Mouse (Mus musculus): ENCODE data around the gene Btbd10.

Btbd10 gene

GRCm38 (mm10) chr7:113295077-113295890 is 73.9 kb downstream of the Btbd10 start:
- no peak for DNase-seq (ENCODE audit: low spot score in 2 of 2)

- no peak for DNase-seq (ENCODE audit: low spot score in 2 of 2)
Observed at GRCm38 (mm10) chr7:113294598-113294997, 74.6 kb downstream of the Btbd10 start.

DNA sequence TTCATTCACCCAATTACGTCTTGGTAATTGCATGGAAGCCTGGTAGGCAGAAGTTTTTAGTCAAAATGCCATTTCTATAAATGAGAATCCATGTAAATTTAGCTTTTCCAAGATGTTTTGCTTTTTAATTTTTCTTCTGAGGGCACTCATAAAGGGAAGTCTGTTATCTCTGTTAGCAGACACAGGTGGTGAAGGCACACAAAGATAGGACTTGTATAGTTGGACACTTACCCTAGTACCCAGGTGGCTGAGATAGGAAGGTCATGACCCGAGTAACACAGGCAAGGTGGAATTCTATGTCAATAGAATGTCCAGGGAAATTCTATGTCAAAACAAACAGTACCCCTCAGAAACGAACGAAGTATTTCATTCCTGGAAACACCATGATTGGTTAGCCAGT is 77.0 kb downstream of the Btbd10 start:
- no peak for DNase-seq (ENCODE audit: low spot score in 2 of 2)

- no peak for DNase-seq (ENCODE audit: low spot score in 2 of 2)
Observed at GRCm38 (mm10) chr7:113291741-113292140, 77.5 kb downstream of the Btbd10 start.

DNA sequence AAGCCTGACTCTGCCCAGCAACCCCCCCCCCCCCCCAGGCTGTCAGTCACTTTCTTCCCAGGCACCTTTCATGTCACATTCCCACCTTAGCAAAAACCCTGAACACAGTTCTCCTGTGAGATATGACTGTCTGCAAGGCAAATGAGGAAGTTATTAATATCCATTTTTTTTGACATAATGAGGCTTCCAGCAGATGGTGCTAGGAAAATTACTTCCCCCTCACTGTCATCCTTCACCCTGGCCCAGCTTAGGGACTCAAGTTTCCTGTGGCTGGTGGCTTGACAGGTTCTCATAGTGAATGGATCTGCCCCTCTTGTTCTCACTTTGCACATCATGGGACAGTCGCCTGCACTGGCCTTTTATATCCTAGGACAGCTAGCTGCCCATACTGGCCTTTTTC is 80.0 kb downstream of the Btbd10 start:
- DNase-seq (ENCODE audit: low spot score in 2 of 2), result no peak

- no peak for DNase-seq (ENCODE audit: low spot score in 2 of 2)
Observed at GRCm38 (mm10) chr7:113285405-113285804, 83.8 kb downstream of the Btbd10 start.

DNA sequence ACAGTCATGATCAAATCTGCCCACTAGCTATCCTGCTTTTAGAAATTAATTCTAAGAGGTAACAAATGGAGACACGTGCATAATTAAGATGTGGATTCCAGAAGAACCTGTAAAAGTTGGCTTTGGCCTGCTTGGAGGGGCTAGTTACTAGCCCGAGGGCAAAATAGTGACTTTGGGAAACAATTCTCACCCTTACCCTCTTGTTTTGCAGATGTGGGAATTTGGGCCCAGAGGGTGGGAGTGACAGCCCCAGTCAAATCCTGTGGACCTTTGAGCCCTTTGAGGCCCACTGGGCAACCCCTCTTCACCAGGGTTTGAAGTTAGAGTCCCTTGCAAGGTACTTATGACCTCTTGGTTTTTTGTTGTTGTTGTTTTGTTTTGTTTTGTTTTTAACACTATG is 89.9 kb downstream of the Btbd10 start:
- no peak for DNase-seq (ENCODE audit: low spot score in 2 of 2)

DNA sequence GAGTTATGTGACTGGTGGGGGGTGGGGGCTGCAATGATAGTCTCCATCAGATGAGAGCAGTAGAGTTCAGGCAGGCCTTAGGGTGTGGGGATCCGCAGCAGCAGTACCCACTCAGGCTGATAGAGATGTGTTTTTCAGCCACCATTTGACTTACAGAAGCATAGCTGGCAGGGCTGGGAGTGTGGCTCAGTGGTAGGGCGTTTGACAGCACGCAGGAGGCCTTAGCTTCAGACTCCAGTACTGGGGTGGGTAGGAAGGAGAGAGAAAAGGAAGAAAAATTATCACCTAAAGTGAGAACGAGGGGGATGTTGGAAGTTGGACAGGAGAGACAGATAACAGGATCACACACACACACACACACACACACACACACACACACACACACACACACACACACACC is 90.7 kb downstream of the Btbd10 start:
- DNase-seq (ENCODE audit: low spot score in 2 of 2), result no peak

DNA sequence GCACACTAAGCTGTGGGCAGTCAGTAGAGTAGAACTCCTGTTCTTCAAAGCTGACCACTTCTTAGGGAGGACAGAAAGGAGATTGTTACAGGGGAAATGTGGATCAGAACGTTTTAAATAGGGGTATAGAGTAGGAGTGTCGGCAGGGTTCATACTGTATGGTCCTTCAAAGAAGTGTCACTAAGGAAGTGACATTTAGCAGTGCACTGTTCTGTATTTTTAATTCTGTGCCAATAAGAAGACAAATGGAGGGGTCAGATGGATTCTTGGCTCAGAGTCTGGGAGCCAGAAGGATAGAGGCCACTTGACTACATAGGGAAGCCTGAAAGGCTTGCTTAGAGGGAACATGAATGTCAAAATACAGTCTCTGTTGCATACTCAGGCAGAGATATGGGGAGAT is 91.9 kb downstream of the Btbd10 start:
- no peak for DNase-seq (ENCODE audit: low spot score in 2 of 2)

- DNase-seq (ENCODE audit: low spot score in 2 of 2), result no peak
Observed at GRCm38 (mm10) chr7:113272338-113272997, 96.7 kb downstream of the Btbd10 start.

- DNase-seq (ENCODE audit: low spot score in 2 of 2), result no peak
Observed at GRCm38 (mm10) chr7:113270991-113271390, 98.2 kb downstream of the Btbd10 start.

GRCm38 (mm10) chr7:113270551-113270950 is 98.6 kb downstream of the Btbd10 start:
- no peak for DNase-seq (ENCODE audit: low spot score in 2 of 2)

- no peak for DNase-seq (ENCODE audit: low spot score in 2 of 2)
Observed at GRCm38 (mm10) chr7:113269921-113270320, 99.3 kb downstream of the Btbd10 start.

DNA sequence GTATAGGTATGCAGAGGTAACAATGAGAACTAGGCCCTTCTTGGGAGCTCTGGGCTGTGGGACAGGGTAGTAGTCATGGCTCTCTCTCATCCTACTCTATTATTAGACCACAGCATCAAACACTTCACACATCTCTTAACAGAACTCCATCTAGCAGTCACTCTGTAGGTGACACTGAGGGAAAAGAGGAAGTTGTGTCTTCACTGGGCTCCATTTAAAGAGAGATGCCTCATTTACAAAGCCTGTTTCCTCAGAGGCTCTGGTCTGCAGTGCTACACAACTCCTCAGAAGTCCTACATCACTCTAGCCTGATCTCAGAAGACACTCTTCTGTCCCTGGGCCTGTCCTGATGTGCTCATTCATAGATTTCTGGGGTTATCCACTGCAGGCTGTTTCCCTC is 100.1 kb downstream of the Btbd10 start:
- no peak for DNase-seq (ENCODE audit: low spot score in 2 of 2)

GRCm38 (mm10) chr7:113268287-113268686 is 100.9 kb downstream of the Btbd10 start:
- peak in 1 of 2 experiments; percentile 75 for DNase-seq (ENCODE audit: low spot score in 2 of 2)
